Mouse (Mus musculus) inflammation-experienced regulatory T-cells, adult 16 weeks (primary cell): ENCODE data around the gene Klra8. TPM values are rescaled to one million over a fixed set of nuclear protein-coding genes. Genes with fewer than 3 reads are reported as not detected.

Experiments
- polyA plus RNA-seq: library from polyadenylated mRNA; unstranded; fragments of 100-300 nt; shearing (Covaris generic); gene quantifications from one replicate; pipeline ENCODE4 v1.2.1, GENCODE M21; 2017

The Klra8 gene
- polyA plus RNA-seq = not detected

DNA sequence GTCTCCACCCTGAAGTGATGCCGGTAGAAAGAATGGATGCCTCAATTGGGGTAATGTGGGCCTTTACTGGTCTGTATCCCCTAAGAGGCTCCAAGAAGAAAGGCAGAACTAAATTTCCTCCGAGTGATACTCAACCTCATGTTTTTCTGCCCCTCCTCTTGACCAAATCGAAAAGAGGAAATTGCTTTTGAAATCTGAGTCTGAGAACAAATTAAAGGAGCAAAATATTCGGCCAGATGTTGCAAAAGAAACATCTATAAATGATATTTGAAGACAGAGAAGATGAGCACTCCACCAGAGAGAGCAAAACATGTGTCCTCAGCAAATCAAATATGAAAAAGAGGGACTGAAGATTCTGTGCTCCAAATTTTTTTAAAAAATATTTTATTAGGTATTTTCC, at the start of gene Klra8:
Gene Klra8, minus strand, starts transcription at position 101 of the 400 bp plus-strand sequence.

DNA sequence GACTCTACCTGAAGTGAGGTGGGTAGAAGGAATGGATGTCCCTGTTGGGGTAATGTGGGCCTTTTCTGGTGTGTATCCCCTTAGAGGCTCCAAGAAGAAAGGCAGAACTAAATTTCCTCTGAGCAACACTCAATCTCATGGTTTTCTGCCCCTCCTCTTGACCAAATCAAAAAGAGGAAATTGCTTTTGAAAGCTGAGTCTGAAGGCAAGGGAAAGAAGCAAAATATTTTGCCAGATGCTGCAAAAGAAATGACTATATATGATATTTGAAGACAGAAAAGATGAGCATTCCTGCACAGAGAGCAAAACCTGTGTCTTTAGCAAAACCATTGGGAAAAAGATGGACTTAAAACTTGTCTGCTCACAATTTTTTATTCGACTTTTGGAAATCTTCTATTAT, 62.5 kb downstream of the Klra8 start, which contains the start of gene Klra4:
Gene Klra4, minus strand, starts transcription at position 101 of the 400 bp plus-strand sequence.

Other genes with a start within 250 kb of the Klra8 start
- gene Klra5, start 212.2 kb downstream of the Klra8 start, polyA plus RNA-seq = not detected
- gene Klra6, start 102.9 kb downstream of the Klra8 start, polyA plus RNA-seq = not detected
- not detected for gene Klra4, start 62.6 kb downstream of the Klra8 start, polyA plus RNA-seq
- gene Klra9, start 63.2 kb upstream of the Klra8 start, polyA plus RNA-seq = not detected
- not detected for gene Klra7, start 103.4 kb upstream of the Klra8 start, polyA plus RNA-seq
- gene Klra10, start 152.0 kb upstream of the Klra8 start, polyA plus RNA-seq = not detected
- gene Klra3, start 207.7 kb upstream of the Klra8 start, polyA plus RNA-seq = not detected